Mouse (Mus musculus): ENCODE results near the gene Trak1.

The Trak1 gene

GRCm38 (mm10) chr9:121374076-121374863 lies 77.0 kb downstream of the Trak1 start:
- DNase-seq: peak in 1 of 2 experiments; percentile 41

- no peak for DNase-seq
These were observed 77.6 kb downstream of the Trak1 start for GRCm38 (mm10) chr9:121374864-121375255.

- DNase-seq: no peak
These were observed 78.8 kb downstream of the Trak1 start for GRCm38 (mm10) chr9:121376094-121376493.

GRCm38 (mm10) chr9:121380310-121380920 lies 83.1 kb downstream of the Trak1 start:
- DNase-seq: no peak

GRCm38 (mm10) chr9:121381678-121382297 lies 84.5 kb downstream of the Trak1 start:
- DNase-seq: no peak

- DNase-seq: no peak
These were observed 85.3 kb downstream of the Trak1 start for GRCm38 (mm10) chr9:121382568-121382967.

GRCm38 (mm10) chr9:121383180-121383586 lies 85.9 kb downstream of the Trak1 start:
- DNase-seq: no peak

GRCm38 (mm10) chr9:121384620-121385019 lies 87.3 kb downstream of the Trak1 start:
- no peak for DNase-seq

- DNase-seq: peak; percentile 29 to 72
These were observed 87.9 kb downstream of the Trak1 start for GRCm38 (mm10) chr9:121385091-121385748.

GRCm38 (mm10) chr9:121385749-121386350 lies 88.5 kb downstream of the Trak1 start:
- no peak for DNase-seq

GRCm38 (mm10) chr9:121387539-121388272 lies 90.4 kb downstream of the Trak1 start:
- DNase-seq: no peak

GRCm38 (mm10) chr9:121388273-121388931 lies 91.1 kb downstream of the Trak1 start:
- DNase-seq: no peak

- DNase-seq: no peak
These were observed 92.0 kb downstream of the Trak1 start for GRCm38 (mm10) chr9:121389258-121389657.

- no peak for DNase-seq
These were observed 94.6 kb downstream of the Trak1 start for GRCm38 (mm10) chr9:121391898-121392297.

- DNase-seq: peak in 1 of 2 experiments; percentile 25
These were observed 95.1 kb downstream of the Trak1 start for GRCm38 (mm10) chr9:121392427-121392826.

- DNase-seq: no peak
These were observed 95.8 kb downstream of the Trak1 start for GRCm38 (mm10) chr9:121393104-121393503.

- no peak for DNase-seq
These were observed 97.6 kb downstream of the Trak1 start for GRCm38 (mm10) chr9:121394882-121395281.

- no peak for DNase-seq
These were observed 98.5 kb downstream of the Trak1 start for GRCm38 (mm10) chr9:121395812-121396211.

GRCm38 (mm10) chr9:121398100-121398760 lies 100.9 kb downstream of the Trak1 start:
- DNase-seq: no peak

- no peak for DNase-seq
These were observed 101.5 kb downstream of the Trak1 start for GRCm38 (mm10) chr9:121398761-121399160.

GRCm38 (mm10) chr9:121400608-121401007 lies 103.3 kb downstream of the Trak1 start:
- no peak for DNase-seq
